Mouse (Mus musculus): ENCODE measurements around the gene She. TPM values are rescaled to one million over a fixed set of nuclear protein-coding genes. Genes with fewer than 3 reads are reported as not detected.
"Not testable (repeated sequence)": the region's sequence is repeated elsewhere in the genome, so short reads cannot be mapped to it uniquely, and the experiment has no call there.

She gene
- total RNA-seq, 2 experiments from 2014 or later, result not detected

DNA sequence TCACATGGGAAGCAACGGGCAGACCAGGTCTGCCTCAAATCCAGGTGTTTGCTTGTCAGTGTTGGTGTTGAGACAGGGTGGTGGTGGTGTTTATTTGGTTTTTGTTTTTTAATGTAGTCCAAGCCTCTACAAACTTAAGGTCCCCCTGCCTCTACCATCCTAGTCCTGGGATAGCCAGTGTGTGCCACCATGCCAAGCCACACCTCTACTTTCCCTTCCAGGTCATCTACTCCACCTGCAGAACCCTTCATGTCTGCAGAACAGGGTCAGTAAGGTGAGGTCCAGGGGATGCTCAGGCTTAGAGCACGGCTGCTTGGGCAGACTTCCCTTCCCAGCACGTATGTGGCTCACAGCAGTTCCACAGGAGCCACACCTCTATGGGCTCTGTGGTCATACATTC is 29.2 kb downstream of the She start:
- no peak for ATAC-seq (replicated peaks; ENCODE audit: poor library complexity, severe bottlenecking)

DNA sequence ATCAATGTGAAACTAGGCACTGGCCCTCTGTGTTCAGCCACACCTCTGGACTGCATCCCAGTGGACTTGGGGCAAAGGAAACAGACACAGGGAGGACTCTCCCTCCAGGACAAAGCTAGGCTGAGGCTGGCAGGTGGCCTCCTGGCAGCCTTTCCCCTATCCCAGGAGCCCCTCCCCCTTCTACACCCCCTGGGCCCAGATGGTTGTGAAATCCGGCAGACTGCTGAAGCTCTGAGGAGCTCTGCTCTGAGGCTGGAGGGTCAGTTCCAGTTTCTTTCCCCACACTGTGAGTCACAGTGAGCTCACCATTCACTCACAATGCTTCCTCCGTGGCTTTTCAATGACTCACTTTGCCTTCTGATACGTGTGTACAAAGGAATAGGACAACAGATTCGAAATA is 29.9 kb downstream of the She start:
- ATAC-seq (replicated peaks; ENCODE audit: poor library complexity, severe bottlenecking), result peak; percentile 91

DNA sequence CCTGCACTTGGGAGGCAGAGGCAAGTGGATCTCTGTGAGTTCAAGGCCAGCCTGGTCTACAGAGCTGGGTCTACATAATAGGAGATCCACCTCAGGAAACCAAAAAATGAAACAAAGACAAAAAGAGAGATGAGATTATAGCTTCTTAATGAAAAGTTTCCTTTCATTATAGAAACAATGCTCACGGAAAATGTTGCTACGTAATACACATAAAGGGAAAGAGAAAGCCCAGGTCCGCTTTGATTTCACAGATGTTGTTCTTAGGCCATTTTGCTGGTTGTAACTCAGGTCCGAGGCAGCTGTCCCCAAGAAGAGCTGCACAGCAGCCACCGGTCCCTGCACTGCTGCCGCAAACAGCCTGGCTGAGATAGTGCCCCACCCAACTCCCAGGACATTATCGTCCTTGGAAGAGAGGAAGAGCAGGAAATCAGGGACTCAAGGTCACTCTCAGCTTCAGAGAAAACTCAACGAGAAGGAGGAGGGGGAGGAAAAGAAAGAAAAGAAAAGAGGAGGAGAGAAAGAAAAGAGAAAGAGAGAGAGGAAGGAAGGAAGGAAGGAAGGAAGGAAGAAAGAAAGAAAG is 31.1 kb downstream of the She start:
- ATAC-seq (replicated peaks; ENCODE audit: poor library complexity, severe bottlenecking), result no peak

DNA sequence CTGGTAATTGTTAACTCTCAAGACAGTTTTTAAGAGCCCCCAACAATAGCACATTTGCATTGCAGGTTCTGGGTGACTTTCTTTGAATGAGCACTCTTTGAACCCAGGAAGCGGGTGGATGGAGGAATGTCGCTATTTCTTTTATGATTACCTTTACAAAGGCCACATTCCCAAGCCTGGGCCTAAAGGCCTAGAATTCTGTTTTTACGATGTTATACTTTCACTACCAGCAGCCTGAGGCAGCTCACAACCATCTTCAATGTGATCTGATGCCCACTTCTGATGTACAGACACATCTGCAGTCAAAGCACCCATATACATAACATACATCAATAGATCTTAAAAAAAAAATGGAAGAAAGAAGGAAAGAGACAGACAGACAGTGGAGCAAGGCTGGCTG is 32.1 kb downstream of the She start:
- ATAC-seq (replicated peaks; ENCODE audit: poor library complexity, severe bottlenecking), result not testable (repeated sequence)

DNA sequence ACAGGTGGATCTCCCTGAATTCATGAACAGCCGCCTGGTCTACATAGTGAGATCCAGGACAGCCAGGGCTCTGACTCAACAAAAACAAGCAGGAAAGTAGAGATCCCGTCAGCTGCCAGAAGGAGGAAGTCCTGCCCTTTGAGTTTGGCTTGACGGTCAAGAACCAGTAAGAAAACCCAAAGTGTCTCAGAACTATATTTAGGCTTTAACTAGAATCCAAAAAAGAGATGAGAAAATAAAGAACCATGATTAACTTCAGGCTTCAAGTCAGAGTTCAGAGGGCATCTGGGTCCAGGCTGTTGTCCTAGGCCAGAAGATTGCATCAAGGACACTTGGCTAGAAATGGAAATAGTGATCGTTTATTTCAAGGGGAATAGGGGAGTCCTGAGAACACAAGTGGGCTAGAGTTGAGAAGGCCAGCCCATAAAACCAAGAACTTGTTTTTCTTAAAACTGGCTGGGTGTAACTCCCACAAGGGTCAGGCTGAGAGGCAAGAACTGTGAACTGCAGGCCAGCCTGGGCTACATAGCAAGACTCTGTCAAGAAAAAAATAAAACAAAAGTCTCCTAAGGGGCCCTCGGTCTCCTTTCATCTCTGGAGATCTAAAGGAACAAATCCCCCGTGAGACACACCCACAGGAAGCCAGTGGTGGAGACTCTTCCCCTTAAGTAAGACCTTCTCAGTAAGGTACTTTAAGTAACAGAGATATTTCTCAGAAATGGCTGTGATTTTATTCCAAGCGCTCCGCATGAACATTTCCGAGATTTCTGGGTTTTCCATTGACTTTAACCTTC is 32.7 kb downstream of the She start:
- ATAC-seq (replicated peaks; ENCODE audit: poor library complexity, severe bottlenecking), result 0 out of 2 replicates have a peak, but pooled peaks have one; percentile 31

DNA sequence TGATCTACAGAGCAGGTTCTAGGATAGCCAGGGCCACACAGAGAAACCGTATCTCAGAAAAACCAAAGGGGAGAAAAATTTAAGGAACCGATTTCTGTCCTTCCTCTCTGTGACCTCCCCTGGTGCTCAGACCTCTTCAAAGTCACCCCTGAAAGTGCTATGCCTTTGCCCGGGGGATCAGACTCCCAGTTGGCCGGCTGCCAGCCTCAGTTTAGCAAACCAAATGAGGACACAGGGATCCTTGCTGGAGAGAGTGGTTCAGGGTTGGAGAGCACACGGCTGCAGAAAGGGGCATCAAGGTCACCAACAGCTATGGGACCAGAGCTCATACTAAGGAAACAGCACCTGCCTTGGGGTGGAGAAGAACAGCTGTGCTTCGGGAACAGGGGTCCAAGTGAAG is 33.9 kb downstream of the She start:
- no peak for ATAC-seq (replicated peaks; ENCODE audit: poor library complexity, severe bottlenecking)

DNA sequence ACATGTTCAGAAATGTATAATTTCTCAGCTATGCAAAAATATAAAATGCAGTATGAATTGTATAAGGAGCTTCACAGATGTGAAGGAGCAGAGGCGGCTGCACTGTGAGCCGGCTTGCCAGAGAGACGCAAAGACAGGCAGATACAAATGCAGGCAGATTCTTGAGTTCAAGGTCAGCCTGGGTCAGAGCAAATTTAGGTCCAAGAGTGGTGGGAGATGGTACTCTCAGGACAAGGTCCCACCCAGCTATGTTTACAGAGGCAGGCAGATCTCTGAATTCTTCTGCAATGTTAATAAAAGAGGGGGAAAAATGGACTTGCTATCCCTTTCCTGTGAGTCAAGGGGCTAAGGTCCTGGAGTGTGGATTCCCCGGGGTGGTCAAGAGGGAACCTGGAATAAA is 34.6 kb downstream of the She start:
- ATAC-seq (replicated peaks; ENCODE audit: poor library complexity, severe bottlenecking), result no peak

DNA sequence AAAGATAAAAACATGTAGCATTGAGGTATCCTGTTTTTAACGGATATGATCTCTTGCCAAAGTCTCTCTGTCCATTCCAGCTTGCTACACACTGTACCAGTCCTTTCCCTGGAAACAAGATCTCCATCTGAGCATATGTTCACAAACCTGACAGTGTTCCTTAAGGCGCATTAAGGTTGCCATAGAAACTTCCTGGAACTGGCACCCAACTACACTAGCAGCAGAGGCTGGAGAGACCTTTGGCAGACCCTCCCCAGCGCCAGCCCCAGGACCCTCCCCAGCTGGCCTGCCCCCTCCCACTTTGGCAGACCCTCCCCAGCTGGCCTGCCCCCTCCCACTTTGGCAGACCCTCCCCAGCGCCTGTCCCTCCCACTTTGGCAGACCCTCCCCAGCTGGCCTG is 36.5 kb downstream of the She start:
- ATAC-seq (replicated peaks; ENCODE audit: poor library complexity, severe bottlenecking), result no peak

DNA sequence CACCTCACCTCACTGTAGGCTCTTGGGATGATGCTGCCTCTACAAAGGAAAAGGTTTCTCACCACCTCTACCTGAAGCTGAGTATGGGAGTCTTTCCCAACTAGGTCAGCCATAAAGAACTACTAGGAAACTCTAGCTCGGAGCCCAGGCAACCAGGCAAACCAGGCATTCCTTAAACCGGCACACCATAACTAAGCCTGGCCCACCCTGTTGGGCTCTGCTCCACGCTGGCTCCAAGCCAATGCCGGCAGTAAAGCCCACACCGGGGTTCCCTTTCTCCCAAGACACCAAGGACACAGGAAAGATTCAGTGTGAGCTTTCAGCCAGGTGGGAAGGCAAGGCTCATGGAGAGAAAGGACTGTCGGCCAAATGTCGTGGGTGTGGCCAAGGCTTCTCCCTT is 37.2 kb downstream of the She start:
- ATAC-seq (replicated peaks; ENCODE audit: poor library complexity, severe bottlenecking), result no peak

DNA sequence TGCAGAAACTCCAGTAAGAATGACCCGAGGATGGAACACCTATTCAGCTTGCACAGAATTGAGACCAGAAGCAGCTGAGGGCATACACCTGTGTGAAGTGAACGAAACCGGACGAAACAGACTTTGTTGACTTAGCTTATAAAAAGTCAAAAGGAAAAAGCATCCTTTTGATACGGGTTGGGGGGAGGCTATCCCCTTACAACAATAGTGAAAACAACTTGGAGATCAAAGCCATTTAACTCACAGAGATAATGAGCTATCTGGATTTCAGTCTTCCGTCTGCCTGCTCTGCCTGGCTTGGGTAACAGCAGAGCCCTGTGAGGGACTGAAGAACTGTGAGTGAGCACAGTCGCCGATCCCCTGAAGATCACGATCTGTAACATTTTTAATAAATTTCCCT is 37.8 kb downstream of the She start:
- no peak for ATAC-seq (replicated peaks; ENCODE audit: poor library complexity, severe bottlenecking)

DNA sequence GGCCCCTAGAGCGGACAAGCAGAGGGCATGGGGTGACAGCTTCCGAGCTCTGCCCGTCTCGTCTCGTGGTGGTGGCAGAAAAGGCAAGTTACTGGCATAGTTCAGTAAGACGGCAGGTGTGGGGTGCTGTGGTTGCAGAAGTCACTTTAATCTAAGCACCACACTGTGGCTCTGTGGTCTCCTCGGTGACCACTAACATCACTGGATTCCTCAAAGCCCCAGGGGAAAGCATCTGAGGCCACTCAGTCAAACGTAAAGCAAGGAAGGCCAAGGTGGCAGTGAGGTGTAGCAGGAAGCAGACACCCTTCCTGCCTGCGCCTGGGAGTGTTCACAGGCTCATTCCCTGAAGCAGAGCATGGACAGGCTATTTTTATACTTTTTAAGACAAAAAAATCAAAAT is 38.4 kb downstream of the She start:
- ATAC-seq (replicated peaks; ENCODE audit: poor library complexity, severe bottlenecking), result 0 out of 2 replicates have a peak, but pooled peaks have one; percentile 15

DNA sequence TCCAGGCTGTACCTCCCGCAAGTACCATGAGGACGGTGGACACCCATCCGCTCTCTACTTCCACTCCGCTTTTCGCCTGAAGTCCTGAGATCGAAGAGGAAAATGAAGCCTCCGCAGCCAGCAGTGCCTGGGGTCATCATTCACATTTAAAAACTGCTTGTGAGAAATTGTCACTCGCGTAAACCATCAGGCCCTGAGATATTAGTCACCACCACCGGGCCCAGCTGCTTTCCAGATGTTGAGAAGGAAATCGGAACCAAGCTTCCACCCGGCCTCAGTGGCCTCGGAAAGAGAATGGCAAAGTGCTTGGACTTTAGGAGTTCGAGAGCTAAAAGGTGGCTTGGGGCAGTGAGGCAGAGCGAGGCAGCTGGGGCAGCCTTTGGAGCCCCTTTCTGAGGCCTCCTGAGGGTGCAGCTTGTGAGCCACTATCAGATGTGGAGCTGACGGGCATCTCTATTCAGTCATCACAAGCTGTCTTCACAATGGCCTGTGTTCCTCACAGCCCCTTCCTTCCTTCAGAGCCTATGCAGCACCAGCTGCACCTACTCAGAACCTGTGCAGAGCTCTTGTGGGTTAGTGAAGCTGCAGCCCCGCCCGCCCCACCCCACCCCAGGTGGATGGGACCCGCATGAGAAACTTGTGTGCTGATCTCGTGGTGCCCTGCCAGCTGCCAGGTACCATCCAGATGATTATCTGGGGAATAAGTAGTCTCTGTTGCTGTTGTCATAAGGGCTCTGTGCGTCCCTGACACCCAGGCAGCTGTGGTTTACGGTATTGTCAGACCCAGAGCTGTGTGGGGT is 39.5 kb downstream of the She start:
- ATAC-seq (replicated peaks; ENCODE audit: poor library complexity, severe bottlenecking), result no peak

DNA sequence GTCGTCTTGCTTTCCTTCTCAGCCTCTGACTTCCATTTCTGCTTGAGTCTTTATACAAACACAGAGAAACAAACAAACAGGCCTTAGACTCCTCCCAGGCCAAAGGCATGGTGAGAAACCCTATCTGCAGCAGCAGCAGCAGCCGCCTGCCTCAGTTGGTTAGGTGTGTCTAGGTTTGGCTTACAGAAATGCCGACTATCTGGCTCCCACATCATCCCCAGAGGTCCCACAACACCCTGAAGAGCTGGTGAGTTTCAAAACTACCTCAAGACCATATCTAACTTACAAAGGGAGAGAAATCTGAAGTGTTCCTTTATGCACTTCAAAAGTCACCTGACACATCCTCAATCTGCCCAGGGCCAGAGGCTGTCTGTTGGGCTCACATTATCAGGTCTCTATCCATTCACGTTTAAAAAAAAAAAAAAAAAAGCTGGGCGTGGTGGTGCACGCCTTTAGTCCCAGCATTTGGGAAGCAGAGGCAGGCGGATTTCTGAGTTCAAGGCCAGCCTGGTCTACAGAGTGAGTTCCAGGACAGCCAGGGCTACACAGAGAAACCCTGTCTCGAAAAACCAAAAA is 40.3 kb downstream of the She start:
- ATAC-seq (replicated peaks; ENCODE audit: poor library complexity, severe bottlenecking), result no peak

DNA sequence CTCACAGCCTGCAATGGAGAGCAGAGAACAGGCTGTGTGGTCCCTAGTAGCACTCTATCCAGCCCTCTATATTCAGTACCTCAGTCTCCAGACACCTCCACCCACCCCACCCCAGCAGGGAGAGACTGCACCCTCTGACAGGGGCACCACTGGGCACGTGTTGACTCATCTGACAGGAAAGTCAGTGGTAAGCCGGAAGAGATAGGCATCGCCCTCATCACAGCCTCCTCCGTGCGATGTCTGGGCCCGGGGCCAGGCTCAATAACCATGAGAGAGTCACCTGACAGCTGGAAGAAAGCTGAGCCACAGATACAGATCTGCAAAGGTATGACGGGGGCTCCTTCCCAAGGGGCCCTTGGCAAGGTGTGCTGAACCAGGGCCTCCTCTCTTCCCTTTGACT is 41.0 kb downstream of the She start:
- ATAC-seq (replicated peaks; ENCODE audit: poor library complexity, severe bottlenecking), result peak; percentile 47

DNA sequence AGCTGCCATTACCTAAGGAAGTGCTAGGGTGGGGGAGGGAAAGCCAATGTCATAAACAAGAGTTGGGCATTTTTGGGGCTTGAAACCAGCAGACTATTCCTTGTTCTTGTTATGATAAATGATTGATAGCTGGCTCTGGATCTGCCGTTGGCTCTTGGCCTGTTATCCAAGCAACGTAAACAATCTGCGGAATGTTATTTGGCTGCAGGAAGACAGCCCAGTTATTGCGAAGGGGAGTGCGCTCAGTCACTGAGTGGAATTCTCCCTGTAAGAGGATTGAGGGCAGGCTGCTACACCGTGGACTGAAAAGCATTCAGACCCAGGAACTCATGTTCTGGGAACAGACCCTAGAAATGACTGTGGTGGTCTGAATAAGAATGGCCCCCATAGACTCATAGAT is 41.5 kb downstream of the She start:
- no peak for ATAC-seq (replicated peaks; ENCODE audit: poor library complexity, severe bottlenecking)

DNA sequence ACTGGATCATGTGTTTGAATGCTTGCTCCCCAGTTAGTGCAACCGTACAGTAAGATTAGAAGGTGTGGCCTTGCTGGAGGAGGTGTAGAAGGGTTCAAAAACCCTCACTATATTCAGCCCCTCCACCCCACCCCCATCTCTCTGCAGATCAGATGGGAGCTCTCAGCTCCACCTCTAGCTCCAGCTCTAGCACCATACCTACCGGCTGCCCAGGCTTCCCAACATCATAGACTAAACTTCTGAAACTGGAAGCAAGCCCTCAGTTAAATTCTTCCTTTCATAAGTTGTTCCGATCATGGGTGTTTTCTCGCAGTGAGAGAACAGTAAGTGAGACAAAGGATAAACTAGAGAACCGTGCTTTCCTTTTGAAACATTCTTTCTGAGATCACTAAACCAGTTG is 42.9 kb downstream of the She start:
- ATAC-seq (replicated peaks; ENCODE audit: poor library complexity, severe bottlenecking), result no peak

DNA sequence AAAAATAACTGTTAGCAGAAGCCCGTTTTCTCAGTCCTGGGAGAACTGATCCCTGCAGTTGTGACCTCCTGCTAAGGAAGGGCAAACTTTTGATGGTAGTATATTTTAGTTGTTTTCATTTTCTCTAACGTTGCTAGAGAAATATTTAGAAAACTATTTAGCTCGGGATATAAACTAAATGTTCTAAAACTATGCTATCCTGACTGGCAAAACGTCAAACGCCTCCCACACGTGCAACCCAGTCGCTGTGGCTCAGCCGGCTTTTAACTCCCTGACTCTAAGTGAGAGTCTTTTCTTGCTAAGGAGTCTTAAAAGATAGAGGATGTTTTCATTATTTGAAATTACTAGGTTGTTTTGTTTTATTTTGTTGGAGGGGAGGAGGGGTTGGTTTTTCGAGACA is 43.9 kb downstream of the She start:
- ATAC-seq (replicated peaks; ENCODE audit: poor library complexity, severe bottlenecking), result no peak

DNA sequence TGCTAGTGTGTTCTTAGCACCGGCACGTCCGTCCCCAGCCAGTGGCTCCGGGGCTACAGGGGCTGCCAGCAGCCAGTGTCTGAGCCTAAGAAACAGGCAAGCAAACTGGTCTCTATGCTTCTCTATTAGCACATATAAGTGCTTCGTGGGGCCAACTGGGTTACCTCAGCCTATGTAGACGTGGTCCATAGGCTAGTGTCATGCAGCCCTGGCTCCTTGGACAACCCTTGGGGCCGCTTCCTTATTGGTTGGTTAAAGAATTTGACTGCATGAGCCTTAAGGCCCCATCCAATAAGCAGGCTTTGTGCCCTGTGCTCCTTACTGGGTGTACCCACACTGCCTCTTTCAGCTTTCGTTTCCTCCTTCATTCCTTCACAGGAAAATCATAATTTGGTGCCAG is 44.6 kb downstream of the She start:
- ATAC-seq (replicated peaks; ENCODE audit: poor library complexity, severe bottlenecking), result 0 out of 2 replicates have a peak, but pooled peaks have one; percentile 16

DNA sequence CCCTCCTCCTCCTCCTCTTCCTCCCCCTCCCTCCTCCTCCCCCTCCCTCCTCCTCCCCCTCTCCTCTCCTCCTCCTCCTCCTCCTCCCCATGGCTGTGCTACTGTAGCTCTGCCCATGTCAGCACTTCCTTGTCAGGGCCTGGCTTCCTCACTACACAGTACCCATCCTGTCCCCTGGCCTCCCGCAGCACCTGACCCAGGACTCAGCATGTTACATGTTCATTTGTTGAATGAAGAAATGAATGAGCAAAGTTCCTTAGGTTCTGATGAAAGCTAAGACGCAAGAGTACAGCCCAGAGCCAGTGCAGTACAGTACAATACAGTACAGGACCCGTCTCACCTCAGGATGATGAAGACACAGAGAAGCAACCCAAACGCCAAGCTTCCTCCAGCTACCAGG is 45.3 kb downstream of the She start:
- no peak for ATAC-seq (replicated peaks; ENCODE audit: poor library complexity, severe bottlenecking)

DNA sequence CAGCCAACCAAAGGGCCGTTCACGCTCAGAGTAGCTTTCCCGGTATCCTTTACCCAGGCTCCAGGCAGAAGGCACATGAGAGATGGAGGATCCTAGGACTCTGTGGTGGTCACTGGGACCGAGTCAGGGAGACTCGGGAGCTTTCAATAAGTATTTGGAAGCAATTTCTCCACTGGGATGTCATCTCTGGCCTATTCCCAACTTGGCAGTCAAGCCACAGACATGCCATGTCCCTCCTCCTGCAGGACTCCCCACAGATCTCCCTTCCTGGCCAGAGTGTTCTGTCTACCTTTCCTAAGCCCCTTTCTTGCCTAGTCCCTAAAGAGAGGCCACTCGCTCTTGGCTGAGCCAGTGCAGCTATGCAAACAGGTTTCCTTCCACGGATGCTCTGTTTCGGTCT is 46.0 kb downstream of the She start:
- no peak for ATAC-seq (replicated peaks; ENCODE audit: poor library complexity, severe bottlenecking)

DNA sequence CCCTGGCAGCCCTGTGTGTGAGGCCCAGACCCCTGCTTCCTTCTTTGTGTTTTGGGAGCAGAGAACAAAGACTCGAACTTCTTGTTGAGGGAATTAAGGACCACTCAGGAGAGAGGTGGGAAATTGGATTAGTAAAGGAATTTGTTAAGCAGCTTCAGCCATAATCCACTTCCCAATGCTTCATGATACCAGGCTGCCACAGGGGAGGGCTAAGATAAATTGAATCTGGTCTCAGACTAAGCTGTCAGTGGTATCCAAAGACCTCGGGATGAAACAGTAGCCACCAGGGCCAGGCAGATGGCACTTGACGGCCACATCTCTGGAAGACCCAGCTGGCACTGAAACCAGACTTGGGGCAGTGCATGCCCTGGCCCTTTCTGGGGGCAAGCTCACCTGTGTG is 47.3 kb downstream of the She start:
- ATAC-seq (replicated peaks; ENCODE audit: poor library complexity, severe bottlenecking), result no peak

All from granulocyte monocyte progenitor cell, adult 5-6 weeks (primary cell).